Mouse (Mus musculus): ENCODE measurements at regions not wholly inside any gene's neighbourhood (a gene's known extent, or its start where the extent isn't known, plus 50 kb on each side); places are given as distances from the start of the nearest gene placed in this dataset.

GRCm38 (mm10) chr10:98531425-98531824, 382.8 kb upstream of the Atp2b1 start:
- Histone ChIP-seq H3K4me2 (no peak overlapping the region), H3K9ac (no peak overlapping the region), H3K27me3 (no peaks in the 10 kb centered on the region), H3K36me3 (replicated peaks) (no peaks in the 10 kb centered on the region), H3K9me3 (replicated peaks) (no peaks in the 10 kb centered on the region), H3K4me3 (replicated peaks) (no peak overlapping the region), H3K27ac (replicated peaks) (no peak overlapping the region), H3K4me1 (replicated peaks) (no peaks in the 10 kb centered on the region)
- ATAC-seq (ENCODE audit: insufficient read depth), result no peak
- WGBS (ENCODE audit: insufficient replicate concordance), result 78% methylated on average over 4 of the region's 4 CpGs

GRCm38 (mm10) chr10:98538706-98539105, 375.5 kb upstream of the Atp2b1 start:
- Histone ChIP-seq H3K9me3 (replicated peaks) (no peaks in the 10 kb centered on the region), H3K4me3 (replicated peaks) (no peak overlapping the region), H3K9ac (no peak overlapping the region), H3K4me2 (no peak overlapping the region), H3K27ac (replicated peaks) (no peak overlapping the region), H3K36me3 (replicated peaks) (no peaks in the 10 kb centered on the region), H3K4me1 (replicated peaks) (no peaks in the 10 kb centered on the region), H3K27me3 (no peaks in the 10 kb centered on the region)
- 45% methylated on average over 1 of the region's 1 CpGs for WGBS (ENCODE audit: insufficient replicate concordance)
- ATAC-seq (ENCODE audit: insufficient read depth), result no peak

DNA sequence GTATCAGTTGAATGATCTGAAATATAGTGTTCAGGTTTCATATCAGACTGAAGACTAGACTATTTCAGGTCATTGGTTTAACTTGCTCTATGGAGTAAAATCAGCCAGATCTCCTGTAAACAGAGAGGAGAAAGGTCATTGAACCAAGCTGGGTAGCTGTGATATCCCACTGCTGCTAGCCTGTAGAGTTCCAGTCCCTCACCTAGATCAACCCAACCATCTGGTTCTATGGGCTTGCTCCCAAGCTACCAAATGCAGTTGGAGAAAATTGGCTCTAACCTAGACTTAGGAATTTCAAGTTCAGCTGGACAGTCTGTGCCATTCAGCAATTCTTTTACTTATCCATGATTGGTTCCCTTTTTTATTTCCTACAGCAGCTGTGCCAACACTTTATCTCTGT, 373.1 kb upstream of the Atp2b1 start:
- no peaks in the 10 kb centered on the region for H3K4me1 ChIP-seq (replicated peaks)
- H3K9me3 ChIP-seq (replicated peaks), result no peaks in the 10 kb centered on the region
- H3K36me3 ChIP-seq (replicated peaks), result no peaks in the 10 kb centered on the region
- no peak for ATAC-seq (ENCODE audit: insufficient read depth)
- H3K4me3 ChIP-seq (replicated peaks), result no peak overlapping the region
- no peak overlapping the region for H3K27ac ChIP-seq (replicated peaks)
- no peak overlapping the region for H3K9ac ChIP-seq
- no peak overlapping the region for H3K4me2 ChIP-seq
- no peaks in the 10 kb centered on the region for H3K27me3 ChIP-seq

- H3K4me3 ChIP-seq (replicated peaks), result no peak overlapping the region
- no peak overlapping the region for H3K4me2 ChIP-seq
- no peak overlapping the region for H3K27ac ChIP-seq (replicated peaks)
- no peaks in the 10 kb centered on the region for H3K4me1 ChIP-seq (replicated peaks)
- H3K9me3 ChIP-seq (replicated peaks), result no peaks in the 10 kb centered on the region
- H3K36me3 ChIP-seq (replicated peaks), result no peaks in the 10 kb centered on the region
- 62% methylated on average over 2 of the region's 2 CpGs for WGBS (ENCODE audit: insufficient replicate concordance)
- no peak overlapping the region for H3K9ac ChIP-seq
- no peak for ATAC-seq (ENCODE audit: insufficient read depth)
- H3K27me3 ChIP-seq, result no peaks in the 10 kb centered on the region
Observed at GRCm38 (mm10) chr10:98542072-98542471, 372.1 kb upstream of the Atp2b1 start.

- H3K27me3 ChIP-seq, result no peaks in the 10 kb centered on the region
- no peaks in the 10 kb centered on the region for H3K9me3 ChIP-seq (replicated peaks)
- H3K27ac ChIP-seq (replicated peaks), result no peak overlapping the region
- WGBS (ENCODE audit: insufficient replicate concordance), result 48% methylated on average over 8 of the region's 8 CpGs
- H3K4me2 ChIP-seq, result no peak overlapping the region
- no peaks in the 10 kb centered on the region for H3K4me1 ChIP-seq (replicated peaks)
- no peaks in the 10 kb centered on the region for H3K36me3 ChIP-seq (replicated peaks)
- H3K9ac ChIP-seq, result no peak overlapping the region
- ATAC-seq (ENCODE audit: insufficient read depth), result no peak
- no peak overlapping the region for H3K4me3 ChIP-seq (replicated peaks)
Observed at GRCm38 (mm10) chr10:98543253-98543997, 370.8 kb upstream of the Atp2b1 start.

DNA sequence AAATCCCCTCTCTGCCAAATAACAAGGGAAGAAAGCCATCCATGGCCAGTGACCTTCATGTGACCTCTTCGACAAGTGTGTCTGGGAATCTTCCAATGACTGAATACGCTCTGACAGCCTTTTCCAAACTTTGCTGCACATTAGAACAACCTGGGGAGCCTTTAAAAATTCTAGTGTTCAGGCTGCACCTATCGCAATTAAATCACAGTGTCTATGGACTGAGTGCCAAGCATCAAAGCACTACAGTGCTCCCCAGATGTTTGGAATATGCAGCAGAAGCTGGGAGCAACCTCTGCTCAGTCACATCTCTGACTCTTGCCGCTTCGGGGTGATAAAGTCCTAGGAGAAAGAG, 370.2 kb upstream of the Atp2b1 start:
- no peaks in the 10 kb centered on the region for H3K36me3 ChIP-seq (replicated peaks)
- no peak for ATAC-seq (ENCODE audit: insufficient read depth)
- WGBS (ENCODE audit: insufficient replicate concordance), result 70% methylated on average over 5 of the region's 5 CpGs

GRCm38 (mm10) chr10:98554575-98554974, 359.6 kb upstream of the Atp2b1 start:
- H3K27ac ChIP-seq (replicated peaks), result no peak overlapping the region
- H3K9me3 ChIP-seq (replicated peaks), result no peaks in the 10 kb centered on the region
- no peak overlapping the region for H3K9ac ChIP-seq
- no peaks in the 10 kb centered on the region for H3K4me1 ChIP-seq (replicated peaks)
- no peak overlapping the region for H3K4me3 ChIP-seq (replicated peaks)
- H3K36me3 ChIP-seq (replicated peaks), result no peaks in the 10 kb centered on the region
- H3K4me2 ChIP-seq, result no peak overlapping the region
- no peak for ATAC-seq (ENCODE audit: insufficient read depth)
- WGBS (ENCODE audit: insufficient replicate concordance), result 57% methylated on average over 3 of the region's 3 CpGs
- H3K27me3 ChIP-seq, result no peaks in the 10 kb centered on the region

More for the DNA sequence above, 370.2 kb upstream of the Atp2b1 start:
- H3K9me3 ChIP-seq (replicated peaks), result no peaks in the 10 kb centered on the region
- no peak overlapping the region for H3K27ac ChIP-seq (replicated peaks)
- no peaks in the 10 kb centered on the region for H3K4me1 ChIP-seq (replicated peaks)
- H3K27me3 ChIP-seq, result no peaks in the 10 kb centered on the region
- H3K4me3 ChIP-seq (replicated peaks), result no peak overlapping the region
- H3K9ac ChIP-seq, result no peak overlapping the region
- no peak overlapping the region for H3K4me2 ChIP-seq

- Histone ChIP-seq H3K27ac (replicated peaks) (no peak overlapping the region), H3K36me3 (replicated peaks) (no peaks in the 10 kb centered on the region), H3K4me2 (no peak overlapping the region), H3K4me3 (replicated peaks) (no peak overlapping the region), H3K9ac (no peak overlapping the region), H3K4me1 (replicated peaks) (no peaks in the 10 kb centered on the region), H3K27me3 (no peaks in the 10 kb centered on the region), H3K9me3 (replicated peaks) (no peaks in the 10 kb centered on the region)
- no peak for ATAC-seq (ENCODE audit: insufficient read depth)
- WGBS (ENCODE audit: insufficient replicate concordance), result 66% methylated on average over 9 of the region's 9 CpGs
Observed at GRCm38 (mm10) chr10:98557470-98558060, 356.6 kb upstream of the Atp2b1 start.

DNA sequence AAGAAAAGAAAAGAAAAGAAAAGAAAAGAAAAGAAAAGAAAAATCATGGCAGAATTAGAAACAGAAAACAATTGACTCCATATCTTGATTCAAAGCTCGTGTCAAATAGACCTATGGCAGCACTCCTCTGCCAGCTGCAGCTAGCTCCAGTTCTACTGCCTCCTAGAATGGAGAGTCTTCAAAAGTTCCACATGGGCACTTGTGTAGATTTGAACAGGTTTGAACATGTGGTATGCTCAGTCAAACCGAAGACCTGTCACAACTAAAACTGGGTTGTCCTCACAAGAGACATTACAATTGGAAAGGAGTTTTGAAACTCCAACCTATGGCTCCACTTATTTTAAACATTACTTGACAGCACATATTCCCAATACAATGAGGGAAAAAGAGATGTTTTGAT, 355.6 kb upstream of the Atp2b1 start:
- H3K9me3 ChIP-seq (replicated peaks), result no peaks in the 10 kb centered on the region

DNA sequence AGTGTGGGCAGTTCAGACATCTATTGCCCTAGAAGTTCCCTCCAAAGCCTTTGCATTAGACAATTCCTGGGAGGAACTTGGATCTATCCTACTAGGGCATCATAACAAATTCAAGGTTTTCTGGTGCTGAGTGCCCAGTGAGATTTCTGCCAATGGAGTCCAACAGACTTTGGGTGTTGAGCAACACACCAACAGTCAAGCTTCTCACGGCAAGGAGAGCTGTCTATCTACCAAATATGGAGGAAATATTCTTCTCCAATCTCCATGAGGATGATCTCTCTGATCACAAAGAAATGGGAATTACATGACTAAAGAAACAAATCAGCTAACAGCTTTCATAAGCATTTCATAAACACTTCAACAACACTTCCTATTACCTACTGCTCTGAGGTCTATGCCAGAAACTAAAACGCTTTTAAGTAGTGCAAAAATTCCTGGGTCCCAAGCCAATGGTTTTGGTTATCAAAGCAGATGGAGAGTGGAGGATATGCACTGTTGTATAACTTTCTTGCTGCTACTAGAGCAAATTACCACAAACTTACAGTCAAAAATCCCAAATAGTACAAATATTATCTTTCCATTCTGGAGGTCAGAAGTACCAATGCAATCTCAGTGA, 351.8 kb upstream of the Atp2b1 start:
- no peaks in the 10 kb centered on the region for H3K27me3 ChIP-seq
- H3K27ac ChIP-seq (replicated peaks), result no peak overlapping the region
- no peaks in the 10 kb centered on the region for H3K9me3 ChIP-seq (replicated peaks)
- H3K9ac ChIP-seq, result no peak overlapping the region
- H3K4me2 ChIP-seq, result no peak overlapping the region
- no peak overlapping the region for H3K4me3 ChIP-seq (replicated peaks)
- ATAC-seq (ENCODE audit: insufficient read depth), result no peak
- WGBS (ENCODE audit: insufficient replicate concordance), result 55% methylated on average over 2 of the region's 2 CpGs
- H3K4me1 ChIP-seq (replicated peaks), result no peaks in the 10 kb centered on the region
- H3K36me3 ChIP-seq (replicated peaks), result no peaks in the 10 kb centered on the region

More for the DNA sequence above, 355.6 kb upstream of the Atp2b1 start:
- no peaks in the 10 kb centered on the region for H3K36me3 ChIP-seq (replicated peaks)
- H3K4me2 ChIP-seq, result no peak overlapping the region
- ATAC-seq (ENCODE audit: insufficient read depth), result no peak
- no peaks in the 10 kb centered on the region for H3K4me1 ChIP-seq (replicated peaks)
- no peak overlapping the region for H3K27ac ChIP-seq (replicated peaks)
- no peaks in the 10 kb centered on the region for H3K27me3 ChIP-seq
- H3K4me3 ChIP-seq (replicated peaks), result no peak overlapping the region
- no peak overlapping the region for H3K9ac ChIP-seq
- WGBS (ENCODE audit: insufficient replicate concordance), result 62% methylated on average over 2 of the region's 2 CpGs

DNA sequence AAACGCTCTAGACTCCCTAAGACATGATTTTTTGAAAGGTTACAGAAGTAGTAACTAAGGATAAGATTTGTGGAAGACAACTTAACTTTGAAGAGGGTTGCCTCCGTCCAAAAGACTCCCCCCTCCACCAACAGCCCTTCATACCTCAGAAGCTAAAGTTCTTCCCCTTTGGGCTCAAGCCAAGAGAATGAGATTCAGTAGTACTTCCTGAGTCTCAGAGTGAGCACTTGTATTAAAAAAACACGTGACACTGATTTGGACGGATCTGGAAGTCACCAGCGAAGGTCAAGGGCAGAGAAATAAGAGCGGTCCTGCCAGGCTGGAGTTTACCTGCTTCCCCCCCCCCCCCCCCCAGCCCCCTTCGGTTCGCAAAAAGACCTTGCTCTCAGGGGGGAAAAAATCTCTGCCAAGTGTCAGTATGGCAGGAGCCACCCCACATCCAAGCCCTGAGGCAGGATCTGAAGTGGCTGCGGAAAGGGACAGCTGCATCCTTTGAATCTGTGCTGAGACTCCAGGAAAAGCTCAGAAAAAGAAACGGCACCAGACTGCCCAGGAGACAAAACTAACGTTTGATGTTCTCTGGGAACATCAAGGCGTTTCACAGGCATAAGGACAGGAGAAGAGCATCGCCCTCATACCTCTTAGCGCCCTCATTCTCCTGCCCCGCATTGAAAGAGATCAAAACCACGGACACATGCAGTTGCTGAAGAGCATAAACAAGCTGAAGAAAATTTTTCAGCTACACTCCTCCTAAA, 341.2 kb upstream of the Atp2b1 start:
- H3K36me3 ChIP-seq (replicated peaks), result no peaks in the 10 kb centered on the region
- H3K9ac ChIP-seq, result no peak overlapping the region
- H3K4me3 ChIP-seq (replicated peaks), result no peak overlapping the region
- no peaks in the 10 kb centered on the region for H3K4me1 ChIP-seq (replicated peaks)
- H3K27me3 ChIP-seq, result no peaks in the 10 kb centered on the region
- WGBS (ENCODE audit: insufficient replicate concordance), result 50% methylated on average over 16 of the region's 16 CpGs
- no peaks in the 10 kb centered on the region for H3K9me3 ChIP-seq (replicated peaks)
- ATAC-seq (ENCODE audit: insufficient read depth), result no peak
- H3K27ac ChIP-seq (replicated peaks), result no peak overlapping the region
- H3K4me2 ChIP-seq, result no peak overlapping the region

Data from liver, embryonic 15.5 days (tissue).